Mouse (Mus musculus) erythroid progenitor cell, adult 5-6 weeks (primary cell): ENCODE results near the gene Gamt. TPM values are rescaled to one million over a fixed set of nuclear protein-coding genes. Genes with fewer than 3 reads are reported as not detected.
"Not testable (repeated sequence)": the region's sequence is repeated elsewhere in the genome, so short reads cannot be mapped to it uniquely, and the experiment has no call there.

ENCODE experiments used
- ATAC-seq: replicated peaks from 2 replicates; pipeline ENCODE4 v1.8.0; 2016; ENCODE audit warnings: moderate number of reproducible peaks, mild to moderate bottlenecking, moderate TSS enrichment, inconsistent platforms; ENCODE audit not compliant: poor library complexity, low FRiP score, severe bottlenecking
- total RNA-seq, 2 experiments: library from RNA; stranded (forward) in 1 of 2; stranded (reverse) in 1 of 2; fragments of 150-400 nt in 1 of 2; fragments of 186-747, 209-891 nt in 1 of 2; gene quantifications; 2 replicates each; pipeline versions ENCODE4 v1.2.3 to v1.2.4; 2015 to 2017; ENCODE audit warnings: low replicate concordance in 2 of 2

The Gamt gene
- total RNA-seq, 2 experiments from 2014 or later, result not detected

GRCm38 (mm10) chr10:80242088-80242487 is 18.7 kb downstream of the Gamt start:
- ATAC-seq, result 0 out of 2 replicates have a peak, but pooled peaks have one; percentile 2

- ATAC-seq, result no peak
Measured at GRCm38 (mm10) chr10:80239791-80240190, 21.0 kb downstream of the Gamt start.

GRCm38 (mm10) chr10:80238306-80238705 is 22.5 kb downstream of the Gamt start:
- no peak for ATAC-seq

GRCm38 (mm10) chr10:80237020-80237419 is 23.8 kb downstream of the Gamt start:
- ATAC-seq, result no peak

- no peak for ATAC-seq
Measured at GRCm38 (mm10) chr10:80236145-80236825, 24.5 kb downstream of the Gamt start.

GRCm38 (mm10) chr10:80227877-80228775 is 32.7 kb downstream of the Gamt start:
- no peak for ATAC-seq

GRCm38 (mm10) chr10:80227166-80227539 is 33.7 kb downstream of the Gamt start:
- ATAC-seq, result peak; percentile 5; the same call in 1 of the 2 replicates

GRCm38 (mm10) chr10:80226416-80227165 is 34.2 kb downstream of the Gamt start, which contains the start of gene Mum1:
Gene Mum1 (plus strand): TSS chr10:80226434.
- ATAC-seq, result peak; percentile 95

GRCm38 (mm10) chr10:80226071-80226415 is 34.8 kb downstream of the Gamt start:
- ATAC-seq, result no peak

- not testable (repeated sequence) for ATAC-seq
Measured at GRCm38 (mm10) chr10:80223137-80223536, 37.7 kb downstream of the Gamt start.

GRCm38 (mm10) chr10:80220676-80221075 is 40.1 kb downstream of the Gamt start:
- ATAC-seq, result no peak

- no peak for ATAC-seq
Measured at GRCm38 (mm10) chr10:80215048-80215772, 45.6 kb downstream of the Gamt start.

- ATAC-seq, result not testable (repeated sequence)
Measured at GRCm38 (mm10) chr10:80211547-80212103, 49.2 kb downstream of the Gamt start.

- ATAC-seq, result no peak
Measured at GRCm38 (mm10) chr10:80208841-80209371, 51.9 kb downstream of the Gamt start.

- no peak for ATAC-seq
Measured at GRCm38 (mm10) chr10:80208248-80208647, 52.6 kb downstream of the Gamt start.
